Mouse (Mus musculus) spleen, adult 2 months (tissue): ENCODE results near the gene Gpr85.

ENCODE experiments used
- CTCF ChIP-seq: fragments of 200-500 bp; IDR thresholded peaks from 2 replicates; pipeline ENCODE4 v1.5.1; 2011; ENCODE audit warnings: mild to moderate bottlenecking, inconsistent platforms; ENCODE audit not compliant: insufficient read depth, insufficient read length, insufficient replicate concordance; ENCODE audit errors: extremely low read depth
- POLR2A ChIP-seq: fragments of 200-500 bp; IDR thresholded peaks from 2 replicates; pipeline ENCODE4 v1.6.1; 2011; ENCODE audit warnings: low read depth, low read length, inconsistent platforms

GRCm38 (mm10) chr6:13870289-13870741 lies 30.6 kb upstream of the Gpr85 start:
- TF ChIP-seq CTCF (no peak), POLR2A (no peak)
